Mouse (Mus musculus) heart, embryonic 14.5 days (tissue): ENCODE results near the gene Pbx1. TPM values are rescaled to one million over a fixed set of nuclear protein-coding genes. Genes with fewer than 3 reads are reported as not detected.

Source experiments
- ATAC-seq: fragments of 200-750 bp; cut with Nextera tagmentation; 2 replicates; pipeline ENCODE4 v1.8.0; 2017; ENCODE audit warnings: low read depth, moderate TSS enrichment; ENCODE audit not compliant: insufficient number of reproducible peaks, insufficient read depth, low FRiP score
- H3K27ac ChIP-seq, 2 experiments: fragments of 200-500 bp in 1 of 2; fragments of 300-500 bp in 1 of 2; sonication (generic) in 1 of 2; replicated peaks in 1 of 2; 2 replicates each; pipeline ENCODE4 v1.5.1; 2012 to 2014; ENCODE audit warnings: low read depth in 2 of 2, low read length in 2 of 2, control low read depth in 1 of 2, mild to moderate bottlenecking in 1 of 2, mixed read lengths in 1 of 2; ENCODE audit not compliant: control insufficient read depth in 1 of 2, insufficient read depth in 1 of 2
- H3K27me3 ChIP-seq: fragments of 300-500 bp; sonication (generic); 2 replicates; pipeline ENCODE4 v1.6.1; 2014; ENCODE audit warnings: mild to moderate bottlenecking, low read length, control low read depth; ENCODE audit not compliant: control insufficient read depth, insufficient read depth
- H3K36me3 ChIP-seq: fragments of 300-500 bp; sonication (generic); 2 replicates; pipeline ENCODE4 v1.6.1; 2014; ENCODE audit warnings: mild to moderate bottlenecking, control low read depth, low read length, mixed read lengths; ENCODE audit not compliant: control insufficient read depth, insufficient read depth
- H3K4me1 ChIP-seq, 2 experiments: fragments of 200-500 bp in 1 of 2; fragments of 300-500 bp in 1 of 2; sonication (generic) in 1 of 2; 2 replicates each; pipeline ENCODE4 v1.6.1; 2012 to 2014; ENCODE audit warnings: low read length in 2 of 2, control low read depth in 1 of 2, mixed read lengths in 1 of 2; ENCODE audit not compliant: control insufficient read depth in 2 of 2, insufficient read depth in 2 of 2
- H3K4me2 ChIP-seq: fragments of 300-500 bp; sonication (generic); 2 replicates; pipeline ENCODE4 v1.6.1; 2014; ENCODE audit warnings: mild to moderate bottlenecking, low read length
- H3K4me3 ChIP-seq, 2 experiments: fragments of 200-500 bp in 1 of 2; fragments of 300-500 bp in 1 of 2; sonication (generic) in 1 of 2; 2 replicates each; pipeline ENCODE4 v1.5.1; 2012 to 2014; ENCODE audit warnings: low read length in 2 of 2, mild to moderate bottlenecking in 2 of 2, control low read depth in 1 of 2, low read depth in 1 of 2, moderate library complexity in 1 of 2; ENCODE audit not compliant: control insufficient read depth in 1 of 2, insufficient read depth in 1 of 2
- H3K9ac ChIP-seq: fragments of 300-500 bp; sonication (generic); 2 replicates; pipeline ENCODE4 v1.6.1; 2014; ENCODE audit warnings: mild to moderate bottlenecking, low read length
- H3K9me3 ChIP-seq: fragments of 300-500 bp; sonication (generic); 2 replicates; pipeline ENCODE4 v1.6.1; 2016; ENCODE audit warnings: low read length, control low read depth; ENCODE audit not compliant: control insufficient read depth
- WGBS: fragments of 180-500 bp; shearing (Covaris S2); extraction: QIAGEN DNeasy Blood & Tissue Kit; methylation state at CpG from one replicate; pipeline ENCODE4 v1.1.7; 2014; 5-methylcytosine and 5-hydroxymethylcytosine counted together
- polyA plus RNA-seq: library from polyadenylated mRNA; unstranded; fragments of >200 nt; fragmentation: Nextera tagmentation; extraction: Ambion mirVana; gene quantifications from 2 replicates; pipeline ENCODE4 v1.2.1, GENCODE M21; 2014

The Pbx1 gene
- polyA plus RNA-seq, 1 experiment from 2014 or later = 30.7 TPM

- H3K9me3 ChIP-seq = no peaks in the 10 kb centered on the region
- no peak overlapping the region for H3K4me2 ChIP-seq
- H3K27me3 ChIP-seq = no peaks in the 10 kb centered on the region
- no peak overlapping the region for H3K27ac ChIP-seq
- H3K4me1 ChIP-seq = peaks cover 5 to 6% of the 10 kb centered on the region in 2 experiments; a peak in 2 of 4 replicates
- ATAC-seq = no peak
- WGBS = 70% methylated on average over 5 of the region's 6 CpGs
- no peak overlapping the region for H3K9ac ChIP-seq
- no peak overlapping the region for H3K4me3 ChIP-seq
- no peaks in the 10 kb centered on the region for H3K36me3 ChIP-seq
These were observed 89.8 kb downstream of the Pbx1 start for GRCm38 (mm10) chr1:168342269-168342668.

- Histone ChIP-seq H3K36me3 (no peaks in the 10 kb centered on the region), H3K4me3 (no peak overlapping the region), H3K9me3 (no peaks in the 10 kb centered on the region), H3K27ac (no peak overlapping the region), H3K27me3 (no peaks in the 10 kb centered on the region), H3K4me2 (no peak overlapping the region), H3K9ac (no peak overlapping the region), H3K4me1 (peaks cover 5 to 8% of the 10 kb centered on the region in 2 experiments; a peak in 2 of 4 replicates)
- ATAC-seq = no peak
- WGBS = 59% methylated on average over 12 of the region's 12 CpGs
These were observed 90.2 kb downstream of the Pbx1 start for GRCm38 (mm10) chr1:168341863-168342262.

GRCm38 (mm10) chr1:168341368-168341767 is 90.7 kb downstream of the Pbx1 start:
- Histone ChIP-seq H3K27me3 (no peaks in the 10 kb centered on the region), H3K9ac (no peak overlapping the region), H3K36me3 (peaks cover under 1% of the 10 kb centered on the region; the same call in 1 of the 2 replicates), H3K4me1 (peaks cover 5 to 8% of the 10 kb centered on the region in 2 experiments; a peak in 2 of 4 replicates), H3K9me3 (no peaks in the 10 kb centered on the region), H3K27ac (no peak overlapping the region), H3K4me3 (no peak overlapping the region), H3K4me2 (no peak overlapping the region)
- 81% methylated on average over 6 of the region's 6 CpGs for WGBS
- no peak for ATAC-seq

GRCm38 (mm10) chr1:168336238-168336818 is 95.7 kb downstream of the Pbx1 start:
- H3K4me3 ChIP-seq = no peak overlapping the region
- H3K4me2 ChIP-seq = no peak overlapping the region
- H3K4me1 ChIP-seq = peaks cover 5 to 15% of the 10 kb centered on the region in 2 experiments; a peak in 3 of 4 replicates
- H3K27ac ChIP-seq = no peak overlapping the region
- H3K9me3 ChIP-seq = no peaks in the 10 kb centered on the region
- no peak for ATAC-seq
- H3K9ac ChIP-seq = no peak overlapping the region
- H3K27me3 ChIP-seq = no peaks in the 10 kb centered on the region
- 91% methylated on average over 7 of the region's 7 CpGs for WGBS
- peaks cover 4% of the 10 kb centered on the region; the same call in 1 of the 2 replicates for H3K36me3 ChIP-seq

GRCm38 (mm10) chr1:168334831-168335574 is 97.1 kb downstream of the Pbx1 start:
- no peak for ATAC-seq
- no peak overlapping the region for H3K4me2 ChIP-seq
- no peak overlapping the region for H3K27ac ChIP-seq

GRCm38 (mm10) chr1:168332056-168332455 is 100.0 kb downstream of the Pbx1 start:
- Histone ChIP-seq H3K27ac (no peak overlapping the region), H3K36me3 (peaks cover 4% of the 10 kb centered on the region; the same call in 1 of the 2 replicates), H3K4me1 (peaks cover 3 to 35% of the 10 kb centered on the region in 2 experiments; a peak in 3 of 4 replicates), H3K4me3 (no peak overlapping the region), H3K9me3 (no peaks in the 10 kb centered on the region), H3K4me2 (no peak overlapping the region), H3K27me3 (no peaks in the 10 kb centered on the region), H3K9ac (no peak overlapping the region)
- ATAC-seq = no peak
- WGBS = 84% methylated on average over 9 of the region's 9 CpGs

More at GRCm38 (mm10) chr1:168334831-168335574, 97.1 kb downstream of the Pbx1 start:
- H3K4me1 ChIP-seq = peaks cover 5 to 27% of the 10 kb centered on the region in 2 experiments; a peak in 3 of 4 replicates
- no peaks in the 10 kb centered on the region for H3K9me3 ChIP-seq
- H3K4me3 ChIP-seq = no peak overlapping the region
- no peaks in the 10 kb centered on the region for H3K27me3 ChIP-seq
- WGBS = 91% methylated on average over 8 of the region's 8 CpGs
- peaks cover 4% of the 10 kb centered on the region; the same call in 1 of the 2 replicates for H3K36me3 ChIP-seq
- H3K9ac ChIP-seq = no peak overlapping the region

- Histone ChIP-seq H3K4me3 (no peak overlapping the region), H3K4me1 (peaks cover 13 to 56% of the 10 kb centered on the region in 2 experiments), H3K27ac (no peak overlapping the region), H3K9ac (no peak overlapping the region), H3K4me2 (no peak overlapping the region), H3K36me3 (no peaks in the 10 kb centered on the region), H3K27me3 (no peaks in the 10 kb centered on the region), H3K9me3 (no peaks in the 10 kb centered on the region)
- 55% methylated on average over 3 of the region's 3 CpGs for WGBS
- ATAC-seq = no peak
These were observed 103.8 kb downstream of the Pbx1 start for GRCm38 (mm10) chr1:168328236-168328605.
